Mouse (Mus musculus) neural tube, embryonic 14.5 days (tissue): ENCODE results near the gene Gm8369. TPM values are rescaled to one million over a fixed set of nuclear protein-coding genes. Genes with fewer than 3 reads are reported as not detected.
"Not testable (repeated sequence)": the region's sequence is repeated elsewhere in the genome, so short reads cannot be mapped to it uniquely, and the experiment has no call there.

Experiments
- ATAC-seq: fragments of 200-750 bp; cut with Nextera tagmentation; 2 replicates; pipeline ENCODE4 v1.8.0; 2017; ENCODE audit warnings: low read depth, mild to moderate bottlenecking, moderate TSS enrichment, moderate library complexity
- H3K27ac ChIP-seq: fragments of 300-500 bp; sonication (generic); 2 replicates; pipeline ENCODE4 v1.5.1; 2014; ENCODE audit warnings: low read depth, mild to moderate bottlenecking, control low read depth, low read length, moderate library complexity, mixed read lengths
- H3K27me3 ChIP-seq: fragments of 300-500 bp; sonication (generic); 2 replicates; pipeline ENCODE4 v1.6.1; 2014; ENCODE audit warnings: low read length; ENCODE audit not compliant: control insufficient read depth, insufficient read depth
- H3K36me3 ChIP-seq: fragments of 300-500 bp; sonication (generic); 2 replicates; pipeline ENCODE4 v1.6.1; 2014; ENCODE audit warnings: low read length, mixed read lengths; ENCODE audit not compliant: control insufficient read depth, insufficient read depth
- H3K4me1 ChIP-seq: fragments of 300-500 bp; sonication (generic); 2 replicates; pipeline ENCODE4 v1.6.1; 2014; ENCODE audit warnings: low read length; ENCODE audit not compliant: control insufficient read depth, insufficient read depth
- H3K4me2 ChIP-seq: fragments of 300-500 bp; sonication (generic); 2 replicates; pipeline ENCODE4 v1.6.1; 2014; ENCODE audit warnings: mild to moderate bottlenecking, low read depth, low read length, control low read depth
- H3K4me3 ChIP-seq: fragments of 300-500 bp; sonication (generic); 2 replicates; pipeline ENCODE4 v1.5.1; 2014; ENCODE audit warnings: low read depth, low read length, control low read depth, mixed read lengths
- H3K9ac ChIP-seq: fragments of 300-500 bp; sonication (generic); replicated peaks from 2 replicates; pipeline ENCODE4 v1.6.1; 2014; ENCODE audit warnings: low read depth, mild to moderate bottlenecking, control low read depth, low read length, mixed read lengths
- H3K9me3 ChIP-seq: fragments of 300-500 bp; sonication (generic); 2 replicates; pipeline ENCODE4 v1.6.1; 2016; ENCODE audit warnings: low read length; ENCODE audit not compliant: control insufficient read depth
- polyA plus RNA-seq: library from polyadenylated mRNA; unstranded; fragments of >200 nt; fragmentation: Nextera tagmentation; extraction: Ambion mirVana; gene quantifications from 2 replicates; pipeline ENCODE4 v1.2.1, GENCODE M21; 2014

The Gm8369 gene
- polyA plus RNA-seq, 1 experiment from 2014 or later = not detected

- H3K4me3 ChIP-seq, ATAC-seq, H3K4me1 ChIP-seq, H3K27me3 ChIP-seq, H3K9ac ChIP-seq, H3K27ac ChIP-seq, H3K9me3 ChIP-seq, H3K4me2 ChIP-seq, H3K36me3 ChIP-seq: not testable (repeated sequence)
Measured at GRCm38 (mm10) chr19:11559560-11559959, 73.8 kb downstream of the Gm8369 start.

Other genes with a start within 250 kb of the Gm8369 start
- gene Ms4a1, start 219.7 kb upstream of the Gm8369 start, polyA plus RNA-seq = not detected in 2 replicates
- gene Ms4a5, start 202.1 kb upstream of the Gm8369 start, polyA plus RNA-seq = not detected in 2 replicates
- 0.06 TPM in 1 of 2 replicates, not detected in the other for gene Ms4a14, start 171.5 kb upstream of the Gm8369 start, polyA plus RNA-seq
- 0.63 and 4.0 TPM in 2 replicates for gene Ms4a7, start 149.8 kb upstream of the Gm8369 start, polyA plus RNA-seq
- gene Ms4a4a, start 110.4 kb upstream of the Gm8369 start, polyA plus RNA-seq = 2.6 TPM in 1 of 2 replicates, not detected in the other
- not detected in 2 replicates for gene Ms4a4c, start 81.2 kb upstream of the Gm8369 start, polyA plus RNA-seq
- gene Ms4a4b, start 42.4 kb upstream of the Gm8369 start, polyA plus RNA-seq = not detected in 2 replicates
- gene Ms4a6c, start 16.6 kb upstream of the Gm8369 start, polyA plus RNA-seq = 0.46 and 2.2 TPM in 2 replicates
- 0.33 and 3.1 TPM in 2 replicates for gene Ms4a6b, start 30.6 kb downstream of the Gm8369 start, polyA plus RNA-seq
- 0.17 TPM in 1 of 2 replicates, not detected in the other for gene Ms4a4d, start 50.9 kb downstream of the Gm8369 start, polyA plus RNA-seq
- gene Ms4a6d, start 118.9 kb downstream of the Gm8369 start, polyA plus RNA-seq = 0.90 and 2.2 TPM in 2 replicates
- 0.15 and 0.40 TPM in 2 replicates for gene Ms4a2, start 137.8 kb downstream of the Gm8369 start, polyA plus RNA-seq
- not detected in 2 replicates for gene Ms4a3, start 154.9 kb downstream of the Gm8369 start, polyA plus RNA-seq
- not detected in 2 replicates for gene Oosp2, start 174.6 kb downstream of the Gm8369 start, polyA plus RNA-seq
- not detected in 2 replicates for gene Oosp1, start 205.2 kb downstream of the Gm8369 start, polyA plus RNA-seq
- gene Oosp3, start 211.1 kb downstream of the Gm8369 start, polyA plus RNA-seq = not detected in 2 replicates